Mouse (Mus musculus) stomach, embryonic 14.5 days (tissue): ENCODE measurements around the gene P2ry13. TPM values are rescaled to one million over a fixed set of nuclear protein-coding genes. Genes with fewer than 3 reads are reported as not detected.
A peak's percentile ranks its signal among the peaks of the same experiment; 100 is the strongest.

Experiments
- ATAC-seq: fragments of 200-750 bp; cut with Nextera tagmentation; 2 replicates; pipeline ENCODE4 v1.8.0; 2017; ENCODE audit warnings: low read depth, moderate TSS enrichment; ENCODE audit not compliant: insufficient number of reproducible peaks, insufficient read depth, low FRiP score
- H3K27ac ChIP-seq: fragments of 300-500 bp; sonication (generic); 2 replicates; pipeline ENCODE4 v1.5.1; 2014; ENCODE audit warnings: mild to moderate bottlenecking, low read length, moderate library complexity, mixed read lengths
- H3K27me3 ChIP-seq: fragments of 300-500 bp; sonication (generic); 2 replicates; pipeline ENCODE4 v1.6.1; 2014; ENCODE audit warnings: low read length, control low read depth, mixed read lengths; ENCODE audit not compliant: control insufficient read depth, insufficient read depth
- H3K36me3 ChIP-seq: fragments of 300-500 bp; sonication (generic); 2 replicates; pipeline ENCODE4 v1.6.1; 2014; ENCODE audit warnings: mild to moderate bottlenecking, control low read depth, low read length, moderate library complexity, mixed read lengths; ENCODE audit not compliant: control insufficient read depth, insufficient read depth
- H3K4me1 ChIP-seq: fragments of 300-500 bp; sonication (generic); 2 replicates; pipeline ENCODE4 v1.6.1; 2014; ENCODE audit warnings: low read length, control low read depth, mixed read lengths; ENCODE audit not compliant: control insufficient read depth, insufficient read depth
- H3K4me2 ChIP-seq: fragments of 300-500 bp; sonication (generic); replicated peaks from 2 replicates; pipeline ENCODE4 v1.6.1; 2014; ENCODE audit warnings: low read depth, low read length, control low read depth
- H3K4me3 ChIP-seq: fragments of 300-500 bp; sonication (generic); 2 replicates; pipeline ENCODE4 v1.5.1; 2014; ENCODE audit warnings: low read depth, low read length, control low read depth
- H3K9ac ChIP-seq: fragments of 300-500 bp; sonication (generic); replicated peaks from 2 replicates; pipeline ENCODE4 v1.6.1; 2014; ENCODE audit warnings: low read depth, mild to moderate bottlenecking, control low read depth, low read length, moderate library complexity, mixed read lengths
- H3K9me3 ChIP-seq: fragments of 300-500 bp; sonication (generic); 2 replicates; pipeline ENCODE4 v1.6.1; 2016; ENCODE audit warnings: low read depth, low read length, control low read depth; ENCODE audit not compliant: control insufficient read depth
- WGBS: fragments of 180-500 bp; shearing (Covaris S2); extraction: QIAGEN DNeasy Blood & Tissue Kit; methylation state at CpG from one replicate; pipeline ENCODE4 v1.1.7; 2014; 5-methylcytosine and 5-hydroxymethylcytosine counted together
- polyA plus RNA-seq: library from polyadenylated mRNA; unstranded; fragments of >200 nt; fragmentation: Nextera tagmentation; extraction: Ambion mirVana; gene quantifications from 2 replicates; pipeline ENCODE4 v1.2.1, GENCODE M21; 2014

The P2ry13 gene
- 1.6 TPM in 2 replicates for polyA plus RNA-seq

GRCm38 (mm10) chr3:59210727-59211126 is at the start of gene P2ry13:
Gene P2ry13, minus strand, starts transcription at chr3:59210882.
- H3K4me1 ChIP-seq, result no peaks in the 10 kb centered on the region
- H3K36me3 ChIP-seq, result no peaks in the 10 kb centered on the region
- no peak within 1 kb of the TSS for H3K4me3 ChIP-seq
- ATAC-seq, result no peak
- no peaks in the 10 kb centered on the region for H3K27me3 ChIP-seq
- WGBS, result 89% methylated on average over 6 of the region's 6 CpGs
- H3K4me2 ChIP-seq, result no peak within 1 kb of the TSS
- H3K27ac ChIP-seq, result no peak within 1 kb of the TSS
- H3K9me3 ChIP-seq, result no peaks in the 10 kb centered on the region
- no peak within 1 kb of the TSS for H3K9ac ChIP-seq

GRCm38 (mm10) chr3:59257740-59258664 is 47.3 kb upstream of the P2ry13 start:
- no peaks in the 10 kb centered on the region for H3K36me3 ChIP-seq
- no peak overlapping the region for H3K9ac ChIP-seq
- no peaks in the 10 kb centered on the region for H3K4me1 ChIP-seq
- ATAC-seq, result no peak
- H3K9me3 ChIP-seq, result no peaks in the 10 kb centered on the region
- H3K4me3 ChIP-seq, result no peak overlapping the region
- H3K27me3 ChIP-seq, result no peaks in the 10 kb centered on the region
- no peak overlapping the region for H3K27ac ChIP-seq
- WGBS, result 74% methylated on average over 20 of the region's 20 CpGs
- no peak overlapping the region for H3K4me2 ChIP-seq

GRCm38 (mm10) chr3:59250454-59250853 is 39.8 kb upstream of the P2ry13 start:
- Histone ChIP-seq H3K4me1 (no peaks in the 10 kb centered on the region), H3K9ac (no peak overlapping the region), H3K36me3 (no peaks in the 10 kb centered on the region), H3K27ac (no peak overlapping the region), H3K4me2 (no peak overlapping the region), H3K9me3 (no peaks in the 10 kb centered on the region), H3K4me3 (no peak overlapping the region), H3K27me3 (no peaks in the 10 kb centered on the region)
- no peak for ATAC-seq
- 95% methylated on average over 1 of the region's 1 CpGs for WGBS

- Histone ChIP-seq H3K4me2 (no peak overlapping the region), H3K9ac (no peak overlapping the region), H3K27ac (no peak overlapping the region), H3K9me3 (no peaks in the 10 kb centered on the region), H3K4me3 (no peak overlapping the region), H3K4me1 (no peaks in the 10 kb centered on the region), H3K27me3 (no peaks in the 10 kb centered on the region), H3K36me3 (no peaks in the 10 kb centered on the region)
- WGBS, result 73% methylated on average over 6 of the region's 6 CpGs
- ATAC-seq, result no peak
Measured at GRCm38 (mm10) chr3:59248031-59248430, 37.3 kb upstream of the P2ry13 start.

- WGBS, result 66% methylated on average over 6 of the region's 6 CpGs
- H3K4me2 ChIP-seq, result no peak overlapping the region
- no peak for ATAC-seq
Measured at GRCm38 (mm10) chr3:59243384-59243783, 32.7 kb upstream of the P2ry13 start.

GRCm38 (mm10) chr3:59234878-59235277 is 24.2 kb upstream of the P2ry13 start:
- H3K4me3 ChIP-seq, result no peak overlapping the region
- no peaks in the 10 kb centered on the region for H3K4me1 ChIP-seq
- H3K9me3 ChIP-seq, result no peaks in the 10 kb centered on the region
- H3K36me3 ChIP-seq, result no peaks in the 10 kb centered on the region
- H3K27ac ChIP-seq, result no peak overlapping the region
- no peak overlapping the region for H3K9ac ChIP-seq
- no peak overlapping the region for H3K4me2 ChIP-seq
- no peaks in the 10 kb centered on the region for H3K27me3 ChIP-seq
- 74% methylated on average over 5 of the region's 5 CpGs for WGBS
- ATAC-seq, result no peak

More at GRCm38 (mm10) chr3:59243384-59243783, 32.7 kb upstream of the P2ry13 start:
- Histone ChIP-seq H3K27me3 (no peaks in the 10 kb centered on the region), H3K4me1 (no peaks in the 10 kb centered on the region), H3K9me3 (no peaks in the 10 kb centered on the region), H3K9ac (no peak overlapping the region), H3K4me3 (no peak overlapping the region), H3K27ac (no peak overlapping the region), H3K36me3 (no peaks in the 10 kb centered on the region)

GRCm38 (mm10) chr3:59230912-59231311 is 20.2 kb upstream of the P2ry13 start:
- no peak overlapping the region for H3K4me3 ChIP-seq
- no peak overlapping the region for H3K4me2 ChIP-seq
- no peaks in the 10 kb centered on the region for H3K9me3 ChIP-seq
- no peaks in the 10 kb centered on the region for H3K27me3 ChIP-seq
- 67% methylated on average over 3 of the region's 3 CpGs for WGBS
- no peaks in the 10 kb centered on the region for H3K4me1 ChIP-seq
- no peaks in the 10 kb centered on the region for H3K36me3 ChIP-seq
- ATAC-seq, result no peak
- H3K9ac ChIP-seq, result no peak overlapping the region
- H3K27ac ChIP-seq, result no peak overlapping the region

GRCm38 (mm10) chr3:59228730-59229551 is 18.3 kb upstream of the P2ry13 start:
- WGBS, result 58% methylated on average over 10 of the region's 10 CpGs
- Histone ChIP-seq H3K36me3 (no peaks in the 10 kb centered on the region), H3K27me3 (no peaks in the 10 kb centered on the region), H3K9ac (no peak overlapping the region), H3K9me3 (no peaks in the 10 kb centered on the region), H3K4me1 (no peaks in the 10 kb centered on the region), H3K4me2 (no peak overlapping the region), H3K4me3 (no peak overlapping the region), H3K27ac (peak overlapping the region; percentile 21; the same call in 1 of the 2 replicates)
- no peak for ATAC-seq
